Mouse (Mus musculus): ENCODE results near the gene Gna14. TPM values are rescaled to one million over a fixed set of nuclear protein-coding genes. Genes with fewer than 3 reads are reported as not detected.

The Gna14 gene
- polyA plus RNA-seq, 1 experiment, result 3.4 TPM

- WGBS, result 92% methylated on average over 3 of the region's 3 CpGs
- no peak overlapping the region for H3K4me3 ChIP-seq (ENCODE audit: control insufficient read depth, insufficient read depth, low read length)
- TF ChIP-seq CTCF (IDR thresholded peaks at IDR 0.05; ENCODE audit: borderline replicate concordance, control insufficient read depth, extremely low read depth, insufficient read depth, low read length, poor library complexity), result no peak
- H3K27me3 ChIP-seq (ENCODE audit: control insufficient read depth, insufficient read depth, low read length), result no peaks in the 10 kb centered on the region
- no peaks in the 10 kb centered on the region for H3K36me3 ChIP-seq (ENCODE audit: control insufficient read depth, insufficient read depth, low read length)
- H3K4me1 ChIP-seq (replicated peaks; ENCODE audit: control insufficient read depth, insufficient read depth, low read length), result no peaks in the 10 kb centered on the region
- no peak for DNase-seq
- no peak overlapping the region for H3K27ac ChIP-seq (ENCODE audit: control insufficient read depth, insufficient read depth, low read length)
Measured at GRCm38 (mm10) chr19:16528225-16528828, 92.8 kb downstream of the Gna14 start.

GRCm38 (mm10) chr19:16529293-16529920 lies 93.8 kb downstream of the Gna14 start:
- Histone ChIP-seq H3K4me3 (ENCODE audit: control insufficient read depth, insufficient read depth, low read length) (no peak overlapping the region), H3K36me3 (ENCODE audit: control insufficient read depth, insufficient read depth, low read length) (no peaks in the 10 kb centered on the region), H3K4me1 (replicated peaks; ENCODE audit: control insufficient read depth, insufficient read depth, low read length) (no peaks in the 10 kb centered on the region), H3K27ac (ENCODE audit: control insufficient read depth, insufficient read depth, low read length) (no peak overlapping the region), H3K27me3 (ENCODE audit: control insufficient read depth, insufficient read depth, low read length) (no peaks in the 10 kb centered on the region)
- DNase-seq, result peak; percentile 27
- TF ChIP-seq POLR2A (IDR thresholded peaks at IDR 0.05; ENCODE audit: control insufficient read depth, extremely low read depth, insufficient read depth, low read length, poor library complexity) (no peak), CTCF (IDR thresholded peaks at IDR 0.05; ENCODE audit: borderline replicate concordance, control insufficient read depth, extremely low read depth, insufficient read depth, low read length, poor library complexity) (no peak)

- Histone ChIP-seq H3K27ac (ENCODE audit: control insufficient read depth, insufficient read depth, low read length) (no peak overlapping the region), H3K4me1 (replicated peaks; ENCODE audit: control insufficient read depth, insufficient read depth, low read length) (no peaks in the 10 kb centered on the region), H3K36me3 (ENCODE audit: control insufficient read depth, insufficient read depth, low read length) (no peaks in the 10 kb centered on the region), H3K4me3 (ENCODE audit: control insufficient read depth, insufficient read depth, low read length) (no peak overlapping the region), H3K27me3 (ENCODE audit: control insufficient read depth, insufficient read depth, low read length) (no peaks in the 10 kb centered on the region)
- no peak for DNase-seq
- TF ChIP-seq CTCF (IDR thresholded peaks at IDR 0.05; ENCODE audit: borderline replicate concordance, control insufficient read depth, extremely low read depth, insufficient read depth, low read length, poor library complexity) (no peak), POLR2A (IDR thresholded peaks at IDR 0.05; ENCODE audit: control insufficient read depth, extremely low read depth, insufficient read depth, low read length, poor library complexity) (no peak)
- 90% methylated on average over 4 of the region's 4 CpGs for whole genome bisulfite sequencing
Measured at GRCm38 (mm10) chr19:16529999-16530398, 94.4 kb downstream of the Gna14 start.

GRCm38 (mm10) chr19:16534311-16534710 lies 98.7 kb downstream of the Gna14 start:
- TF ChIP-seq CTCF (IDR thresholded peaks at IDR 0.05; ENCODE audit: borderline replicate concordance, control insufficient read depth, extremely low read depth, insufficient read depth, low read length, poor library complexity) (no peak), POLR2A (IDR thresholded peaks at IDR 0.05; ENCODE audit: control insufficient read depth, extremely low read depth, insufficient read depth, low read length, poor library complexity) (no peak)
- no peaks in the 10 kb centered on the region for H3K36me3 ChIP-seq (ENCODE audit: control insufficient read depth, insufficient read depth, low read length)
- no peak for DNase-seq
- no peaks in the 10 kb centered on the region for H3K27me3 ChIP-seq (ENCODE audit: control insufficient read depth, insufficient read depth, low read length)
- no peak overlapping the region for H3K27ac ChIP-seq (ENCODE audit: control insufficient read depth, insufficient read depth, low read length)
- WGBS, result 93% methylated on average over 2 of the region's 2 CpGs
- H3K4me1 ChIP-seq (replicated peaks; ENCODE audit: control insufficient read depth, insufficient read depth, low read length), result no peaks in the 10 kb centered on the region
- no peak overlapping the region for H3K4me3 ChIP-seq (ENCODE audit: control insufficient read depth, insufficient read depth, low read length)

- WGBS, result 88% methylated on average over 2 of the region's 2 CpGs
- TF ChIP-seq POLR2A (IDR thresholded peaks at IDR 0.05; ENCODE audit: control insufficient read depth, extremely low read depth, insufficient read depth, low read length, poor library complexity), result no peak
- TF ChIP-seq CTCF (IDR thresholded peaks at IDR 0.05; ENCODE audit: borderline replicate concordance, control insufficient read depth, extremely low read depth, insufficient read depth, low read length, poor library complexity), result no peak
- no peak for DNase-seq
Measured at GRCm38 (mm10) chr19:16538416-16538815, 102.9 kb downstream of the Gna14 start.

GRCm38 (mm10) chr19:16543688-16544087 lies 108.1 kb downstream of the Gna14 start:
- no peaks in the 10 kb centered on the region for H3K27me3 ChIP-seq (ENCODE audit: control insufficient read depth, insufficient read depth, low read length)
- 93% methylated on average over 4 of the region's 4 CpGs for WGBS
- H3K4me3 ChIP-seq (ENCODE audit: control insufficient read depth, insufficient read depth, low read length), result no peak overlapping the region
- no peak overlapping the region for H3K27ac ChIP-seq (ENCODE audit: control insufficient read depth, insufficient read depth, low read length)
- no peaks in the 10 kb centered on the region for H3K36me3 ChIP-seq (ENCODE audit: control insufficient read depth, insufficient read depth, low read length)
- no peak for DNase-seq
- TF ChIP-seq POLR2A (IDR thresholded peaks at IDR 0.05; ENCODE audit: control insufficient read depth, extremely low read depth, insufficient read depth, low read length, poor library complexity), result no peak
- no peak for TF ChIP-seq CTCF (IDR thresholded peaks at IDR 0.05; ENCODE audit: borderline replicate concordance, control insufficient read depth, extremely low read depth, insufficient read depth, low read length, poor library complexity)
- H3K4me1 ChIP-seq (replicated peaks; ENCODE audit: control insufficient read depth, insufficient read depth, low read length), result no peaks in the 10 kb centered on the region

More at GRCm38 (mm10) chr19:16538416-16538815, 102.9 kb downstream of the Gna14 start:
- Histone ChIP-seq H3K4me1 (replicated peaks; ENCODE audit: control insufficient read depth, insufficient read depth, low read length) (no peaks in the 10 kb centered on the region), H3K4me3 (ENCODE audit: control insufficient read depth, insufficient read depth, low read length) (no peak overlapping the region), H3K27me3 (ENCODE audit: control insufficient read depth, insufficient read depth, low read length) (no peaks in the 10 kb centered on the region), H3K27ac (ENCODE audit: control insufficient read depth, insufficient read depth, low read length) (no peak overlapping the region), H3K36me3 (ENCODE audit: control insufficient read depth, insufficient read depth, low read length) (no peaks in the 10 kb centered on the region)
